Mouse (Mus musculus): Measurements from ENCODE around the gene Ifit1bl2.
"Not testable (repeated sequence)": the region's sequence is repeated elsewhere in the genome, so short reads cannot be mapped to it uniquely, and the experiment has no call there.

Ifit1bl2 gene

GRCm38 (mm10) chr19:34640623-34641022 lies at the start of gene Ifit1bl2, which contains the start of gene Ifit1:
TSS of gene Ifit1bl2 (minus strand) at chr19:34640743.
TSS of gene Ifit1 (plus strand) at chr19:34640871.
- DNase-seq (ENCODE audit: extremely low read depth, insufficient read length, low spot score) = peak; percentile 23

DNA sequence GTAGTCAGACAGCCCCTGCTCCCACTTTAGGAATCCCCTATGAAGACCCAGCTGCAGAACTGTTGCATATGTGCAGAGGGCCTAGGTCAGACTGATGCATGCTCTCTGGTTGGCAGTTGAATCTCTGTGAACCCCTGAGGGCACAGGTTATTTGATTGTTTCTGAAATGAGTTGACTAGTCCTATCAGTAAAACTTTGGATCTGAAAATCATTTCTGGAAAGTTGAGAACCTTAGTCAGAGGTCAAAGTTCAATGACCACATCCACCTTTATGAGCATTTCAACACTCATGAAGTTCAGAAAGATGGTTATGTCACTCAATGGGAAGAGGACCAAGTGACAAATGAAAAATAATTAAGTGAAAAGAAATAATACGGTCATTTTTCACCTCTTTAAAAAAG lies 45.0 kb upstream of the Ifit1bl2 start:
- no peak for DNase-seq (ENCODE audit: extremely low read depth, insufficient read length, low spot score)

DNA sequence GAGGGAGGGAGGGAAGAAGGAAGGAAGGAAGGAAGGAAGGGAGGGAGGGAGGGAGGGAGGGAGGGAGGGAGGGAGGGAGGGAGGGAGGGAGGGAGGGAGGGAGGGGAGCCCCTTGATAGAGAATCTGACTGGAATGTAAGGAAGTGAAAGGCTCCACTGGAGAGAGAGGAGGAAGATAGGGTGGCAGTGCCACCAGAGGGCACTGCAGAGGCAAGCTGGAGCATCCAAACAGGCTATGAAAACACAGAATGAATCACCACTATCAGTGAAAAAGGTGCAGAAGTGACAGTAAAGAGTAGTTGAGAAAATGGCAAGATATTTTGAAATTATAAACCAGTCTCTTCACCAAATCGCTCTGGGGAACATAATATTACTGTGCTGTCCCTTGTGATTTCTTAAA lies 44.3 kb upstream of the Ifit1bl2 start:
- DNase-seq (ENCODE audit: extremely low read depth, insufficient read length, low spot score) = peak; percentile 14

DNA sequence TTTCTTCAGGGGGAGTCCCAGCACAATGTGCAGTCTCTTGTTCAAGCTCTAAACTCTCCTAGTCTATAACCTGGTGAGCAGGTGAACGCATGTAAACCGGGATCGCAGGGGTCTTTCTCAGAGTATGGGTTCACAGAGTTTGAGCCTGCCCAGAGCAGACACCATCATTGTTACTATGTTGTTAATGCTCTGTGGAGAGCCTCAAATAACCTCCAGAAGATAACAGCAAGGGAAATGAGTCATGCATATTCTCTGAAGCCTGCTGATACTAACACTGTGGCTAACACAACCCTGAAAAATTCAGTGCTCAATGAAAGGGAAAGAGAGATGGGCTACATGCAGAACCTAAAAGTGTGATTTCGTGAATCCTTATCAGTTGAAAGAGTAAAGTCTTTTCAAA lies 37.9 kb upstream of the Ifit1bl2 start:
- no peak for DNase-seq (ENCODE audit: extremely low read depth, insufficient read length, low spot score)

DNA sequence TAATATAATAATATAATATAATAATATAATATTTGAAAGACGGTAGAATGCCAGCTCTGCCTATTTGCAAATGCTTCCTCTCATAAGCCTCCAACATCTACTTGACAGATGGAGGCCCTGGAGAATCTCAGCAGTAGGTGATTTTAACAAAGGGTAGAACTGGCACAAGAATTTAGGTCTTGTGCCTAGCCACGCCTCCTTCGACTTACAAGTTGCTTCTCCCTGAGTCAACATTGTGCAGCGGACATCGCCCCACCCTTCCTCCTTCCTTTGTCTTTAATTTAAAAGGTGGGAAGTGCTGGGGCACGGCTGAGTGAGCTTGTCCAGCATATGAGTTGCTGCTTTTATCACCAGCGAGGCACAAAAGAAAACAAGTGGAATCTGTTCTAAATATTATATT lies 32.9 kb upstream of the Ifit1bl2 start:
- no peak for DNase-seq (ENCODE audit: extremely low read depth, insufficient read length, low spot score)

- DNase-seq (ENCODE audit: extremely low read depth, insufficient read length, low spot score) = no peak
Measured at GRCm38 (mm10) chr19:34666127-34666526, 25.6 kb upstream of the Ifit1bl2 start.

DNA sequence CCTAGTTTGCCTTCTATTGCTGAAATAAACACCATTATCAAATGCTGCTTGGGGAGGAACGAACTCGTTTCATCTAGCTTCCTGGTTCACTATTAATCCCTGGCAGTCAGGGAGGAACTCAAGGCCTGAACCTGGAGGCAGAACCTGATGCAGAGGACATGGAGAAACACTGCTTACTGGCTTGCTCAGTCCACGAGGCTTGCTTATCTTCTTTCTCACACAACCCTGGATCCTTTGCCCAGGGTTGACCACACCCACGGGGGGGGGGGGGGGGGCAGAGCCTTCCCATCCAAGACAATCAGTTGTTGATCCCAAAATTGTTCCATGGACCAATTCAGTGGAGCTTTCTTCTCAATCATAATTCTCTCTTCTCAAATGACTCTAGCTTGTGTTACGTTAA lies 22.2 kb upstream of the Ifit1bl2 start:
- no peak for DNase-seq (ENCODE audit: extremely low read depth, insufficient read length, low spot score)

- peak; percentile 60 for DNase-seq (ENCODE audit: extremely low read depth, insufficient read length, low spot score)
Measured at GRCm38 (mm10) chr19:34662067-34662507, 21.5 kb upstream of the Ifit1bl2 start.

GRCm38 (mm10) chr19:34656511-34657298 lies 16.2 kb upstream of the Ifit1bl2 start:
- no peak for DNase-seq (ENCODE audit: extremely low read depth, insufficient read length, low spot score)

GRCm38 (mm10) chr19:34655227-34655805 lies 14.8 kb upstream of the Ifit1bl2 start:
- DNase-seq (ENCODE audit: extremely low read depth, insufficient read length, low spot score) = no peak

- DNase-seq (ENCODE audit: extremely low read depth, insufficient read length, low spot score) = no peak
Measured at GRCm38 (mm10) chr19:34650997-34651396, 10.5 kb upstream of the Ifit1bl2 start.

DNA sequence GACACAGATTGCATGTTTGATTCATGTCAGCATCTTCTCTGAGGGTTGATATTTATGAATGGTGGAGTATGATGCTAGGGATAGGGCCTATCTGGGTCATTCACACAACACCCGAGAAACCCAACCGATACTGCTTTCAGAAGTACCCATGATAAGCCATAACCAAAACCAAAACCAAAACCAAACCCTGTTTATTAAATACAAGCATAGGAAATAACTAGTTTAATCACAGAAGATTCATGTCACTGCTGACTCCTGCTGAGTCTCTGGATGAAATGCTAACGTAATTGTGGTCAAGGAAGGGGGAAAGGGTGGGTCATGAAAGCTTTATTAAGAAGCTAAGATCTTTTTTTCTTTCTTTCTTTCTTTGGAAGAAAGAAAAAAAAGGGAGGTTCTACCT lies 9.7 kb upstream of the Ifit1bl2 start:
- DNase-seq (ENCODE audit: extremely low read depth, insufficient read length, low spot score) = no peak

DNA sequence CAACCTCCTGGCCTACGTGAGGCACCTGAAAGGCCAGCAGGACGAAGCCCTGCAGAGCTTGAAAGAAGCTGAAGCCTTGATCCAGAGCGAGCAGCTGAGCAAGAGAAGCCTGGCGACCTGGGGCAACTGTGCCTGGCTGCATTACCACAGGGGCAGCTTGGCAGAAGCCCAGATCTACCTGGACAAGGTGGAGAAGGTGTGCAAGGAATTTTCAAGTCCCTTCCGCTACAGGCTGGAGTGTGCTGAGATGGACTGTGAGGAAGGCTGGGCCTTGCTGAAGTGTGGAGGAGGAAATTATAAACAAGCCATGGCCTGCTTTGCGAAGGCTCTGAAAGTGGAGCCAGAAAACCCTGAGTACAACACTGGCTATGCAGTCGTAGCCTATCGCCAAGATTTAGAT lies 7.1 kb upstream of the Ifit1bl2 start:
- DNase-seq (ENCODE audit: extremely low read depth, insufficient read length, low spot score) = not testable (repeated sequence)

GRCm38 (mm10) chr19:34642616-34643015 lies 2.1 kb upstream of the Ifit1bl2 start:
- no peak for DNase-seq (ENCODE audit: extremely low read depth, insufficient read length, low spot score)

DNA sequence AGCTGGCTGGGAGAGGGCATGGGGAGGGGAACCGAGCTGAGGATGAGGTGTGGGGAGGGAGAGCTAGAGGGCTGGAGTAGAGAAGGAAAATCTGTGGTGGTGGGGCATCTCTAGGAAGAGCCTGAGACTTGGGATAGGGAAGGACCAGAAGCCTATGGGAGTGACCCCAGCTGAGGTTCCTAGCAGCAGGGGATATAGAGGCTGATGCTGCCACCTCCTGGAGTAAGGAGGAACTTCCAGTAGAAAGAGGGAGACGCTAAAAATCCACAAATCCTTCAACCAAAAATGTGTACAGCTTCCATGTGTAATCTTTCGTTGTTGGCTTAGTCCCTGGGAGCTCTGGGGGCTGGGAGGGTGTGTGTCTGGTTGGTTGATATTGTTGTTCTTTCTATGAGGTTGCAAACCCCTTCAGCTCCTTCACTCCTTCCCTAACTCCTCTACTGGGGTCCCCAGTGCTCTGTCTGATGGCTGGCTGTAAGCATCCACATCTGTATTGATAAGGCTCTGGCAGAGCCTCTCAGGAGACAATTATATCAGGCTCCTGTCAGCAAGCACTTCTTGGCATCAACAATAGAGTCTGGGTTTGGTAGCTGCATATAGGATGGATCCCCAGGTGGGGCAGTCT lies 3.5 kb downstream of the Ifit1bl2 start:
- peak; percentile 9 for DNase-seq (ENCODE audit: extremely low read depth, insufficient read length, low spot score)

DNA sequence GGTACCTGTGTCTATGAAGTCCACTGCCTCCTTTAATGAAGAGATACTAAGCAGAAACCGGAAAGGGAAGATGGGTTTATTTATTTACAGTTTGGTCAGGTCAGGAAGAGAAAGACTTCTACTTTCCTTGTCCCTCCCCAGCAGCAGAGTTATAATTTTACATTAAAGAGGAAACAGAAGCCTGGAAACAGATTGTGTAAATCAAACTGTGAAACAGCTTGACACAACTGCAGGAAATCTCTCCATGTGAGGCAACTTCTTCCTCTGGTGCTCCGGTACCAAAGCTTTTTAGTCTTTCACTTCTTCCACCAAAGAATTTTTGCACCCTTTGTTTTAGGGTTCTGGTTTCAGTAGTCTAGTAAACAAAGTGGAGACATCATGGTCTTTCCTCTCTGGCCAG lies 7.1 kb downstream of the Ifit1bl2 start:
- no peak for DNase-seq (ENCODE audit: extremely low read depth, insufficient read length, low spot score)

DNA sequence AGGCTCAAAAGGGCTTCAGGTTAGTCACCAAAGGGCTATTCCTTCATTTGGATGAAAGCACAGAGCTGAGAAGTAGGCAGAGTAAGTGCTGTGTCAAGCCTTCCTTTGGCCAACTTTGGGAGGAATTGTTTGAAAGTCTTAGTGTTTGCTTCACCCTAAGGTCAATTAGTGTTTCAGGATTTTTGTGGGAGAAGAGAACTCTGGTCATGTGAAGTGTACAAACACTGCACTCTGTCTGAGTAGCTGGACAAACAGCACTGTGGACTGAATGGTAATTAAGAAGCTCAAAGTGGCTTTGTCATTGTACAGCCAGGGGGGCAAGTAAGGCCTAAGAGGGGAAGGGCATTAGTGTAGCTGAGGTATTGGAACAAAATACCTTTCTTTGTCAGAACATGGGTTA lies 9.1 kb downstream of the Ifit1bl2 start:
- DNase-seq (ENCODE audit: extremely low read depth, insufficient read length, low spot score) = no peak

- no peak for DNase-seq (ENCODE audit: extremely low read depth, insufficient read length, low spot score)
Measured at GRCm38 (mm10) chr19:34627496-34627895, 13.0 kb downstream of the Ifit1bl2 start.

DNA sequence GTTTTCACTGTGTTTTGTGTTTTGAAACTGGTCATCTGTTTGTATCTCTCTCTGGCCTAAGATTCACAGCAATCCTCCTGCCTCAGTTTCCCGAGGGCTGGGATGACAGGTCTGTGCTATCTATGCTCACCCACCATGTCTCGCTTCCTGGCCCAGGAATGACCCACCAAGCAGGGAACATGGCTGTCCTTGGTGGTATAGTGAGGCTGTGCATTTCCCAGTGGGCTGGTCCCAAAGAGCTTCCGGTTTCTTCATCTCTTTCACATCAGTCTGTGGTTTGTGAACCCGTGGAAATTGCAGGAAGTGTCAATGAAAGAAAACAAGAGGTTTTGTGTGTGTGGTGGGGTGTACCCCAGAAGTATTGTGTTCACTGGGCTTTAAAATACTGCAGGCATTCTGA lies 15.9 kb downstream of the Ifit1bl2 start:
- no peak for DNase-seq (ENCODE audit: extremely low read depth, insufficient read length, low spot score)

- DNase-seq (ENCODE audit: extremely low read depth, insufficient read length, low spot score) = no peak
Measured at GRCm38 (mm10) chr19:34623781-34624180, 16.8 kb downstream of the Ifit1bl2 start.

GRCm38 (mm10) chr19:34620871-34621270 lies 19.7 kb downstream of the Ifit1bl2 start:
- no peak for DNase-seq (ENCODE audit: extremely low read depth, insufficient read length, low spot score)
